Mouse (Mus musculus): ENCODE results near the gene Pex12. TPM values are rescaled to one million over a fixed set of nuclear protein-coding genes. Genes with fewer than 3 reads are reported as not detected.

Gene Pex12
- polyA plus RNA-seq, 1 experiment from 2014 or later, result 13.6 TPM

- no peak overlapping the region for H3K9ac ChIP-seq (ENCODE audit: low read length)
- no peak overlapping the region for H3K27ac ChIP-seq (ENCODE audit: low read length)
- WGBS, result 77% methylated on average over 2 of the region's 2 CpGs
- peaks cover 6% of the 10 kb centered on the region for H3K4me1 ChIP-seq (ENCODE audit: control insufficient read depth, insufficient read depth, low read length)
- no peak for ATAC-seq (ENCODE audit: insufficient read depth, low FRiP score)
- H3K36me3 ChIP-seq (ENCODE audit: control insufficient read depth, insufficient read depth, low read length), result no peaks in the 10 kb centered on the region
- H3K4me2 ChIP-seq (ENCODE audit: low read depth, low read length), result 0 out of 2 replicates have a peak overlapping the region, but pooled peaks have one; percentile 80
- no peaks in the 10 kb centered on the region for H3K9me3 ChIP-seq (replicated peaks; ENCODE audit: control insufficient read depth, low read length)
- H3K27me3 ChIP-seq (ENCODE audit: control insufficient read depth, insufficient read depth, low read length), result no peaks in the 10 kb centered on the region
- no peak overlapping the region for H3K4me3 ChIP-seq (replicated peaks; ENCODE audit: low read length)
These were observed 2.1 kb upstream of the Pex12 start for GRCm38 (mm10) chr11:83304485-83304884.

DNA sequence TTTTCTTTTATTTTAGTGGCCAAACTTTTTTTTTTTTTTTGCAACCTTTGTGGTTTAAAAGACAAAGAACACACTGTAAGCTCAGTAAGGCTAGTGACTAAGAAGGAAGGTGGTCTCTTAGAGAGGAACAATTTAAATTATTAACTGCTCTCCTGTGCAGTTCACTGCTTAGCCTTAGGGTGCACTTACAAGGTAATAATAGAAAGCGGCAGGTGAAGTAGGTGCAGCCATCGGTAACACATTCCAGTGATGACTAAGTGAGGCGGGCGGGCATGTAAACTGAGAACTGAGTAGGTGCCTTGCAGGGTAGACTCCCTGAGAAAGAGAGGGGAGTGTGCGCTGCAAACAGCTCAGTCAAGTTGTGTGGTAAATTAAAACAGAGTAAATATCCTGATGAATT, 1.4 kb upstream of the Pex12 start:
- H3K4me1 ChIP-seq (ENCODE audit: control insufficient read depth, insufficient read depth, low read length), result peaks cover 6% of the 10 kb centered on the region
- 0 out of 2 replicates have a peak overlapping the region, but pooled peaks have one; percentile 50 for H3K9ac ChIP-seq (ENCODE audit: low read length)
- ATAC-seq (ENCODE audit: insufficient read depth, low FRiP score), result peak; percentile 54; the same call in 1 of the 2 replicates
- H3K9me3 ChIP-seq (replicated peaks; ENCODE audit: control insufficient read depth, low read length), result no peaks in the 10 kb centered on the region
- H3K4me3 ChIP-seq (replicated peaks; ENCODE audit: low read length), result peak overlapping the region; percentile 74
- peak overlapping the region; percentile 80 for H3K4me2 ChIP-seq (ENCODE audit: low read depth, low read length)
- no peak overlapping the region for H3K27ac ChIP-seq (ENCODE audit: low read length)
- no peaks in the 10 kb centered on the region for H3K36me3 ChIP-seq (ENCODE audit: control insufficient read depth, insufficient read depth, low read length)
- 42% methylated on average over 5 of the region's 5 CpGs for WGBS
- H3K27me3 ChIP-seq (ENCODE audit: control insufficient read depth, insufficient read depth, low read length), result no peaks in the 10 kb centered on the region

DNA sequence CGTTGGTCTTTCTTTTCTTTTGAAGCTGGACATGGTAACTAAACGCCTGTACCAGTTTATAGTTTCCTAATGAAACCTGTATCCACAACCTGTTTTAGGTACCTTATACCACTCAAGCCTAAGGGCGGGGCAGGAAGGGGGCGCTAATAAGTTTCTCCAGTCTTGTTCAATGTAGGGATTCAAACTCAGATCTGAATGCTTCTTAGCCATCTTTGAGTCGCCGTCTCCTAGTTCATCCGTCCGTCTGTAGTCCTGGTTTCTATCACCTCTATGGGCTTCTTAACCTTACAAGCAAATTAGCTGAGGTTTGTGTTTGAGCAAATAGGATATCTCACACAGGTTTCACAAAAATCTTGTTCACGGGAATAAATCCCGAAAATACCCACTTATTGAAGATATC, 262 bp downstream of the Pex12 start:
- Histone ChIP-seq H3K9me3 (replicated peaks; ENCODE audit: control insufficient read depth, low read length) (no peaks in the 10 kb centered on the region), H3K36me3 (ENCODE audit: control insufficient read depth, insufficient read depth, low read length) (no peaks in the 10 kb centered on the region), H3K4me2 (ENCODE audit: low read depth, low read length) (peak overlapping the region; percentile 65), H3K9ac (ENCODE audit: low read length) (peak overlapping the region; percentile 94), H3K27ac (ENCODE audit: low read length) (peak overlapping the region; percentile 94), H3K27me3 (ENCODE audit: control insufficient read depth, insufficient read depth, low read length) (no peaks in the 10 kb centered on the region), H3K4me3 (replicated peaks; ENCODE audit: low read length) (peak overlapping the region; percentile 74), H3K4me1 (ENCODE audit: control insufficient read depth, insufficient read depth, low read length) (peaks cover 18% of the 10 kb centered on the region)
- 6% methylated on average over 10 of the region's 10 CpGs for WGBS
- no peak for ATAC-seq (ENCODE audit: insufficient read depth, low FRiP score)

- no peak overlapping the region for H3K4me2 ChIP-seq (ENCODE audit: low read depth, low read length)
- 69% methylated on average over 2 of the region's 2 CpGs for WGBS
- no peak overlapping the region for H3K4me3 ChIP-seq (replicated peaks; ENCODE audit: low read length)
- no peak overlapping the region for H3K27ac ChIP-seq (ENCODE audit: low read length)
- ATAC-seq (ENCODE audit: insufficient read depth, low FRiP score), result no peak
- H3K36me3 ChIP-seq (ENCODE audit: control insufficient read depth, insufficient read depth, low read length), result peaks cover 2% of the 10 kb centered on the region; the same call in 1 of the 2 replicates
- H3K9ac ChIP-seq (ENCODE audit: low read length), result no peak overlapping the region
- H3K4me1 ChIP-seq (ENCODE audit: control insufficient read depth, insufficient read depth, low read length), result peaks cover 20% of the 10 kb centered on the region
- H3K27me3 ChIP-seq (ENCODE audit: control insufficient read depth, insufficient read depth, low read length), result no peaks in the 10 kb centered on the region
- no peaks in the 10 kb centered on the region for H3K9me3 ChIP-seq (replicated peaks; ENCODE audit: control insufficient read depth, low read length)
These were observed 955 bp downstream of the Pex12 start for GRCm38 (mm10) chr11:83301431-83301831.

DNA sequence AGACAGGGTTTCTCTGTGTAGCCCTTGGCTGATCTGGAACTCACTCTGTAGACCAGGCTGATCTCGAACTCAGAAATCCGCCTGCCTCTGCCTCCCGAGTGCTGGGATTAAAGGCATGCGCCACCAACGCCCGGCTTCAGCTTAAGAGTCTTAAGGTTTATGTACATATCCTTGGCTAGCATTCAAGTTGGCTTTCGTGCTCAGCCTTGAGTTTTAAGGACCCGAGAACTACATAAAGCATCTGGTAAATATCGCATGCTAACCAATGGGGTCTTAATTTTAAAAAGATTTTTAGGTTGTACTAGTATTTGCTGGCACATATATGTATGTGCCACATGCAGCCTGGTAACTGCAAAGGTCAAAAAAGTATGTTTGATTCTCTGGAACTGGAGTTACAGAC, 2.7 kb downstream of the Pex12 start:
- ATAC-seq (ENCODE audit: insufficient read depth, low FRiP score), result no peak
- no peaks in the 10 kb centered on the region for H3K9me3 ChIP-seq (replicated peaks; ENCODE audit: control insufficient read depth, low read length)
- H3K4me2 ChIP-seq (ENCODE audit: low read depth, low read length), result no peak overlapping the region

GRCm38 (mm10) chr11:83298225-83299195, 3.9 kb downstream of the Pex12 start, which contains the start of gene Ap2b1:
Ap2b1 (plus strand) TSS chr11:83299024.
- WGBS, result 2% methylated on average over 56 of the region's 56 CpGs

More for the DNA sequence above, 2.7 kb downstream of the Pex12 start:
- Histone ChIP-seq H3K36me3 (ENCODE audit: control insufficient read depth, insufficient read depth, low read length) (peaks cover 5% of the 10 kb centered on the region; the same call in 1 of the 2 replicates), H3K27me3 (ENCODE audit: control insufficient read depth, insufficient read depth, low read length) (no peaks in the 10 kb centered on the region), H3K27ac (ENCODE audit: low read length) (no peak overlapping the region), H3K4me1 (ENCODE audit: control insufficient read depth, insufficient read depth, low read length) (peaks cover 20% of the 10 kb centered on the region), H3K9ac (ENCODE audit: low read length) (no peak overlapping the region), H3K4me3 (replicated peaks; ENCODE audit: low read length) (no peak overlapping the region)
- WGBS, result 87% methylated on average over 9 of the region's 9 CpGs

DNA sequence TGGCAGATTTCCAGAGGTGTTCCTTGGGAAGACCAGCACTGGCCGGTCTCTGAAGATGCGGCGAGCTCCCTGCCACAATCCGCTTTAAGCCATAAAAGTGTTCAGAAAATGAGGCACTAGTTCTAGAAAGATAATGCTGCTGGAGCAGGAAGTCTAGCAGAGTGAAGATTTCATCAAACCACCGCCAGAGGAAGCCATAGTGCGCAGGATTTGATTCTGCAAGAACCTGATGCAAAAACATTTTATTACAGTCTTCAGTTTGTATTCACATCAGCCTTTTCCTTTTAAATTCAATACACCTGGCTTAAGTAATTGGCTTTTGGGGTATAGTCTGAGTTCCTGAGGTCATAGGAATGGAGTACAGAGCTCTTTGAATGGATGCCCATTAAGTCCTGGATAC, 4.6 kb downstream of the Pex12 start:
- H3K27ac ChIP-seq (ENCODE audit: low read length), result peak overlapping the region; percentile 97
- 68% methylated on average over 6 of the region's 6 CpGs for WGBS

More at GRCm38 (mm10) chr11:83298225-83299195, 3.9 kb downstream of the Pex12 start, which contains the start of gene Ap2b1:
- peaks cover 17% of the 10 kb centered on the region for H3K4me1 ChIP-seq (ENCODE audit: control insufficient read depth, insufficient read depth, low read length)
- H3K4me2 ChIP-seq (ENCODE audit: low read depth, low read length), result peak within 1 kb of the TSS; percentile 96
- ATAC-seq (ENCODE audit: insufficient read depth, low FRiP score), result peak; percentile 95
- H3K27me3 ChIP-seq (ENCODE audit: control insufficient read depth, insufficient read depth, low read length), result no peaks in the 10 kb centered on the region
- H3K9ac ChIP-seq (ENCODE audit: low read length), result peak within 1 kb of the TSS; percentile 94
- H3K27ac ChIP-seq (ENCODE audit: low read length), result peak within 1 kb of the TSS; percentile 97
- no peaks in the 10 kb centered on the region for H3K9me3 ChIP-seq (replicated peaks; ENCODE audit: control insufficient read depth, low read length)
- H3K36me3 ChIP-seq (ENCODE audit: control insufficient read depth, insufficient read depth, low read length), result peaks cover 5% of the 10 kb centered on the region; the same call in 1 of the 2 replicates
- H3K4me3 ChIP-seq (replicated peaks; ENCODE audit: low read length), result peak within 1 kb of the TSS; percentile 88

DNA sequence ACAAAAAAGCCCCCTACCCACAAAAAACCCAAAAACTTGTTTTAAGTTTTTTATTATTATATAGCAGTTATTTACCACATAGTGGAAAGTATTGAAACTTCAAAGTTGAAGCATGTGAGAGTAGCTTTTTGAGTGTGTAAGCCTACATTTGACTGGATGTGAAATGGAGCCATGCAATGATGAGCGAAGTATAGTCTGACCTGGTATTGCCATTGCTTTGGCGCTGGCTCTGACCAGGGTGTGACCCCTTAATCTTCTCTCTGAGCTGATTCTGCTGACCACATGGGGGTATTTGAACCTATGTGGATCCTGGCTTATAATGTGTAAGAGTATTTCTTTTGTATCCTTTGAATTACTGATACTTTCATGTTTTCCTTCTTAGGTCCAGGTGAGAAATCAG, 8.3 kb downstream of the Pex12 start:
- Histone ChIP-seq H3K9ac (ENCODE audit: low read length) (no peak overlapping the region), H3K4me1 (ENCODE audit: control insufficient read depth, insufficient read depth, low read length) (peaks cover 27% of the 10 kb centered on the region), H3K27me3 (ENCODE audit: control insufficient read depth, insufficient read depth, low read length) (no peaks in the 10 kb centered on the region), H3K4me2 (ENCODE audit: low read depth, low read length) (no peak overlapping the region), H3K4me3 (replicated peaks; ENCODE audit: low read length) (no peak overlapping the region), H3K27ac (ENCODE audit: low read length) (no peak overlapping the region), H3K9me3 (replicated peaks; ENCODE audit: control insufficient read depth, low read length) (no peaks in the 10 kb centered on the region), H3K36me3 (ENCODE audit: control insufficient read depth, insufficient read depth, low read length) (peaks cover 5% of the 10 kb centered on the region; the same call in 1 of the 2 replicates)
- whole genome bisulfite sequencing, result 87% methylated on average over 2 of the region's 2 CpGs
- no peak for ATAC-seq (ENCODE audit: insufficient read depth, low FRiP score)

More for the DNA sequence above, 4.6 kb downstream of the Pex12 start:
- H3K9me3 ChIP-seq (replicated peaks; ENCODE audit: control insufficient read depth, low read length), result no peaks in the 10 kb centered on the region
- H3K27me3 ChIP-seq (ENCODE audit: control insufficient read depth, insufficient read depth, low read length), result no peaks in the 10 kb centered on the region
- H3K9ac ChIP-seq (ENCODE audit: low read length), result peak overlapping the region; percentile 94
- peaks cover 5% of the 10 kb centered on the region; the same call in 1 of the 2 replicates for H3K36me3 ChIP-seq (ENCODE audit: control insufficient read depth, insufficient read depth, low read length)
- no peak for ATAC-seq (ENCODE audit: insufficient read depth, low FRiP score)
- H3K4me1 ChIP-seq (ENCODE audit: control insufficient read depth, insufficient read depth, low read length), result peaks cover 21% of the 10 kb centered on the region
- H3K4me3 ChIP-seq (replicated peaks; ENCODE audit: low read length), result peak overlapping the region; percentile 88
- H3K4me2 ChIP-seq (ENCODE audit: low read depth, low read length), result peak overlapping the region; percentile 96

- 84% methylated on average over 1 of the region's 1 CpGs for WGBS
- Histone ChIP-seq H3K36me3 (ENCODE audit: control insufficient read depth, insufficient read depth, low read length) (peaks cover 5% of the 10 kb centered on the region; the same call in 1 of the 2 replicates), H3K9me3 (replicated peaks; ENCODE audit: control insufficient read depth, low read length) (no peaks in the 10 kb centered on the region), H3K4me1 (ENCODE audit: control insufficient read depth, insufficient read depth, low read length) (peaks cover 25% of the 10 kb centered on the region), H3K9ac (ENCODE audit: low read length) (peak overlapping the region; percentile 46; the same call in 1 of the 2 replicates), H3K27ac (ENCODE audit: low read length) (no peak overlapping the region), H3K27me3 (ENCODE audit: control insufficient read depth, insufficient read depth, low read length) (no peaks in the 10 kb centered on the region), H3K4me2 (ENCODE audit: low read depth, low read length) (peak overlapping the region; percentile 82), H3K4me3 (replicated peaks; ENCODE audit: low read length) (peak overlapping the region; percentile 63)
- no peak for ATAC-seq (ENCODE audit: insufficient read depth, low FRiP score)
These were observed 9.2 kb downstream of the Pex12 start for GRCm38 (mm10) chr11:83293182-83293581.

Data from stomach, embryonic 16.5 days (tissue).